Mouse (Mus musculus): ENCODE measurements around the gene Elovl2. TPM values are rescaled to one million over a fixed set of nuclear protein-coding genes. Genes with fewer than 3 reads are reported as not detected.
"Not testable (repeated sequence)": the region's sequence is repeated elsewhere in the genome, so short reads cannot be mapped to it uniquely, and the experiment has no call there.

Elovl2 gene
- total RNA-seq, 4 experiments from 2014 or later: 0.49 to 0.78 (median 0.52) TPM

GRCm38 (mm10) chr13:41233241-41233640, 13.0 kb upstream of the Elovl2 start:
- DNase-seq: no peak

- DNase-seq: no peak
These were observed 12.0 kb upstream of the Elovl2 start for GRCm38 (mm10) chr13:41232209-41232608.

GRCm38 (mm10) chr13:41231389-41231983, 11.3 kb upstream of the Elovl2 start:
- no peak for DNase-seq

GRCm38 (mm10) chr13:41230256-41230655, 10.1 kb upstream of the Elovl2 start:
- DNase-seq: no peak

- no peak for DNase-seq
These were observed 7.9 kb upstream of the Elovl2 start for GRCm38 (mm10) chr13:41228060-41228459.

- DNase-seq: no peak
These were observed 6.3 kb upstream of the Elovl2 start for GRCm38 (mm10) chr13:41226513-41226912.

- no peak for DNase-seq
These were observed 410 bp downstream of the Elovl2 start for GRCm38 (mm10) chr13:41219687-41220303.

- DNase-seq: no peak
These were observed 1.1 kb downstream of the Elovl2 start for GRCm38 (mm10) chr13:41219056-41219455.

- DNase-seq: no peak
These were observed 4.0 kb downstream of the Elovl2 start for GRCm38 (mm10) chr13:41216236-41216635.

- no peak for DNase-seq
These were observed 4.5 kb downstream of the Elovl2 start for GRCm38 (mm10) chr13:41215669-41216068.

GRCm38 (mm10) chr13:41212558-41213322, 7.5 kb downstream of the Elovl2 start:
- no peak for DNase-seq

- no peak for DNase-seq
These were observed 8.9 kb downstream of the Elovl2 start for GRCm38 (mm10) chr13:41211276-41211675.

GRCm38 (mm10) chr13:41206241-41206640, 14.0 kb downstream of the Elovl2 start:
- no peak for DNase-seq

- DNase-seq: not testable (repeated sequence)
These were observed 14.6 kb downstream of the Elovl2 start for GRCm38 (mm10) chr13:41205568-41205967.

- no peak for DNase-seq
These were observed 16.5 kb downstream of the Elovl2 start for GRCm38 (mm10) chr13:41203691-41204090.

- DNase-seq: no peak
These were observed 16.9 kb downstream of the Elovl2 start for GRCm38 (mm10) chr13:41203289-41203688.

GRCm38 (mm10) chr13:41200861-41201260, 19.3 kb downstream of the Elovl2 start:
- DNase-seq: no peak

- DNase-seq: no peak
These were observed 24.4 kb downstream of the Elovl2 start for GRCm38 (mm10) chr13:41195640-41196333.

GRCm38 (mm10) chr13:41187886-41188285, 32.3 kb downstream of the Elovl2 start:
- no peak for DNase-seq

- DNase-seq: no peak
These were observed 61.8 kb downstream of the Elovl2 start for GRCm38 (mm10) chr13:41158426-41158825.

- DNase-seq: no peak
These were observed 67.1 kb downstream of the Elovl2 start for GRCm38 (mm10) chr13:41153146-41153545.

- peak; percentile 2 for DNase-seq
These were observed 73.9 kb downstream of the Elovl2 start for GRCm38 (mm10) chr13:41146271-41146670.

GRCm38 (mm10) chr13:41145433-41145970, 74.7 kb downstream of the Elovl2 start:
- no peak for DNase-seq

Data from adrenal gland, adult 8-10 months (tissue).